Mouse (Mus musculus): Measurements from ENCODE around the gene Kcnk12.

DNA sequence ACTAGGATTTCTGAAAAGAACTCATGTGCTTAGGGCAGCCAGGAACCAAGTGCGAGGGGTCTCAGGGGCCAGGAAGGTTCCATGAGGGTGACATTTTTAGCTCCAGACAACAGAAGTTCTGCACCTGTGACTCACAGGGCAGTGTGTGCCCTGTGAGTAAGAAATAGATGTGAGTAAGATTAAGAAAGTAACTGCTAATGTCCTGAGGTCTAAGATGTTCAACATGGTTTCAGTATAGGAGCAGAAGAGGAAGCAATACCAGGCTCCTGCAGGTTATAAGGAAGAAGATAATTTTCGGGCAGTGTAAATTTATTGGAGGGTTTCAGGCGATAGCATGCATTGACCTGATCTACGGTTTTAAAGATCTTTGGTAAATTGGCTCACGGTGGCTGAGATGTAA, 16.6 kb downstream of the Kcnk12 start:
- TF ChIP-seq CTCF (IDR thresholded peaks at IDR 0.05; ENCODE audit: low read depth): no peak
- no peak for TF ChIP-seq EP300 (IDR thresholded peaks at IDR 0.05; ENCODE audit: low read depth)

All from liver, embryonic 14.5 days (tissue).